Mouse (Mus musculus) thymus, adult 2 months (tissue): ENCODE data around the gene Sema3b. TPM values are rescaled to one million over a fixed set of nuclear protein-coding genes. Genes with fewer than 3 reads are reported as not detected.

Source experiments
- DNase-seq: peaks from one replicate; pipeline ENCODE4 v3.0.0; 2021
- H3K27ac ChIP-seq: fragments of 200-500 bp; 2 replicates; pipeline ENCODE4 v1.5.1; 2012; ENCODE audit warnings: low read length, control low read depth; ENCODE audit not compliant: control insufficient read depth, insufficient read depth
- H3K27me3 ChIP-seq: fragments of 200-500 bp; 2 replicates; pipeline ENCODE4 v1.6.1; 2012; ENCODE audit warnings: mild to moderate bottlenecking, low read length, moderate library complexity, mixed read lengths; ENCODE audit not compliant: control insufficient read depth, insufficient read depth
- H3K36me3 ChIP-seq: fragments of 200-500 bp; 2 replicates; pipeline ENCODE4 v1.6.1; 2012; ENCODE audit warnings: mild to moderate bottlenecking, low read length, moderate library complexity; ENCODE audit not compliant: control insufficient read depth, insufficient read depth
- H3K4me1 ChIP-seq: fragments of 200-500 bp; replicated peaks from 2 replicates; pipeline ENCODE4 v1.6.1; 2012; ENCODE audit warnings: low read length; ENCODE audit not compliant: control insufficient read depth, insufficient read depth
- H3K4me3 ChIP-seq: fragments of 200-500 bp; 2 replicates; pipeline ENCODE4 v1.5.1; 2012; ENCODE audit warnings: mild to moderate bottlenecking, low read length, control low read depth, moderate library complexity; ENCODE audit not compliant: control insufficient read depth, insufficient read depth
- CTCF ChIP-seq: fragments of 200-500 bp; IDR thresholded peaks from 2 replicates; pipeline ENCODE4 v1.5.1; 2012; ENCODE audit warnings: mild to moderate bottlenecking, control low read depth, low read length, moderate library complexity, borderline replicate concordance; ENCODE audit not compliant: control insufficient read depth, poor library complexity, insufficient read depth; ENCODE audit errors: extremely low read depth
- POLR2A ChIP-seq: fragments of 200-500 bp; IDR thresholded peaks from 2 replicates; pipeline ENCODE4 v1.6.1; 2012; ENCODE audit warnings: mild to moderate bottlenecking, low read length, control low read depth, moderate library complexity; ENCODE audit not compliant: control insufficient read depth, poor library complexity, insufficient read depth; ENCODE audit errors: extremely low read depth
- WGBS: fragments of 180-500 bp; shearing (Covaris S2); methylation state at CpG from one replicate; pipeline ENCODE4 v1.1.7; 2018; 5-methylcytosine and 5-hydroxymethylcytosine counted together
- polyA plus RNA-seq: library from polyadenylated mRNA; depleted of rRNA; stranded (reverse); fragments of >200 nt; gene quantifications from 2 replicates; pipeline ENCODE4 v1.2.3, GENCODE M21; 2012

Sema3b gene
- polyA plus RNA-seq, 1 experiment: 4.9 TPM

DNA sequence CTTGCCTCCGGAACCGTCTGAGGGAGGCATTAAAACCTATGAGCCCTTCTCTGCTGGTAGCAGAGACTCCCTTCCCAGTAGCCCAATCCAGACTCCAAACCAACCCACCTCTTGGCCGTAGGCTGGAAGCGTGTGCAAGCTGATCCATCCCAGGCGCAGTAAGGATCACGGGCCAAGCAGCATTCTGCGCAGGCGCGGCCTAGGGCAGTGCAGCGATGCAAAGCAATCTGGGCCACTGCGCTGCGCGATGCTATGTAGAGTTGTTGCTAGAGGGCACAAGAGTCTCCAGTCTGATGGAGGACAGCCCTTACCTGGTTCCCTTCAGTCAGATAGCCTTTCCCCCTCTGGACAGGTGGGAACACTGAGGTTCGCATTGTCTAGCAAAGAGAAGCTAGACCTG lies 9.2 kb downstream of the Sema3b start:
- Histone ChIP-seq H3K4me3 (no peak overlapping the region), H3K4me1 (peaks cover 14% of the 10 kb centered on the region), H3K36me3 (no peaks in the 10 kb centered on the region), H3K27me3 (no peaks in the 10 kb centered on the region), H3K27ac (no peak overlapping the region)
- WGBS: 93% methylated on average over 14 of the region's 14 CpGs
- TF ChIP-seq POLR2A (no peak), CTCF (no peak)
- DNase-seq: no peak

DNA sequence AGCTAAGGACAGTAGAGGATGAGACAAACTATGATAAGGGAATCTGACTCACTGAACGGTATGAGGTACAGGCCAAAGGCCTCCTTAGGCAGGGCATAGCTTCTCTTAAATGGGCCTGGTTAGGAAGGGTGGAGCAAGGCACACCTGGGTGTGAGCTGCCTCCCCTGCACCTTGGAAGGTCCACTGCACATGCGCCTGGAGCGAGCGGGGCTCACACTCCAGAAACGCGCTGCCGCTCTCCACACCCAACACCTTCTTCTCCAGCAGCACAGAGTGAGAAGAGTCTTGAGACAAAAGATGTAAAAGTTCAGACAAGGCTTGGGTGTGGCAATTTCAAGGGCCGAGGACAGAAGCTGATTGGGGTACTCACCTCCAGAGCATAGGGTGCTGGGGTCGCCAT lies 9.6 kb downstream of the Sema3b start:
- Histone ChIP-seq H3K36me3 (no peaks in the 10 kb centered on the region), H3K27ac (no peak overlapping the region), H3K4me1 (peaks cover 14% of the 10 kb centered on the region), H3K4me3 (no peak overlapping the region), H3K27me3 (no peaks in the 10 kb centered on the region)
- TF ChIP-seq POLR2A (no peak), CTCF (no peak)
- WGBS: 96% methylated on average over 9 of the region's 9 CpGs
- DNase-seq: no peak

DNA sequence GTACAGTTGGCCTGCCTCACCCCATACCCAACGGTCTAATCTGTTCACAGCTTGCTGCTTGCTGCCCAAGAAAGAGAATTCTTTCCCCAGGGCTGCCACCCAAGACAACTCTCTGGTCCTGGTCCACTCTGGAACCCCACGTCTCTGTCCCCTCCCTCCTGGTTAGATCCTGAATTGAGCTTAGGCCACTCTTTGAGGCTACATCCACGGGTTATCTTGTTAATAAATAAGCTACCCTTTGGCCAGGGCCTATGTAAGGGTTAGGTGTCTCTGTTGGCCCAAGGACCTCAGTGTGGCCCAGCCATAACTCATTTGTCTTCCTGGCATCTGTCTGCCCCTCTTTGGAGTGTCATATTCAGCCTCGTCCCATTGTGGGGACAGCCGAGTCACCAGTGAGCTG lies 10.6 kb downstream of the Sema3b start:
- Histone ChIP-seq H3K27ac (no peak overlapping the region), H3K4me1 (peaks cover 14% of the 10 kb centered on the region), H3K4me3 (no peak overlapping the region), H3K27me3 (no peaks in the 10 kb centered on the region), H3K36me3 (no peaks in the 10 kb centered on the region; the same call in 1 of the 2 replicates)
- no peak for TF ChIP-seq CTCF
- TF ChIP-seq POLR2A: no peak
- no peak for DNase-seq
- WGBS: 92% methylated on average over 5 of the region's 5 CpGs

DNA sequence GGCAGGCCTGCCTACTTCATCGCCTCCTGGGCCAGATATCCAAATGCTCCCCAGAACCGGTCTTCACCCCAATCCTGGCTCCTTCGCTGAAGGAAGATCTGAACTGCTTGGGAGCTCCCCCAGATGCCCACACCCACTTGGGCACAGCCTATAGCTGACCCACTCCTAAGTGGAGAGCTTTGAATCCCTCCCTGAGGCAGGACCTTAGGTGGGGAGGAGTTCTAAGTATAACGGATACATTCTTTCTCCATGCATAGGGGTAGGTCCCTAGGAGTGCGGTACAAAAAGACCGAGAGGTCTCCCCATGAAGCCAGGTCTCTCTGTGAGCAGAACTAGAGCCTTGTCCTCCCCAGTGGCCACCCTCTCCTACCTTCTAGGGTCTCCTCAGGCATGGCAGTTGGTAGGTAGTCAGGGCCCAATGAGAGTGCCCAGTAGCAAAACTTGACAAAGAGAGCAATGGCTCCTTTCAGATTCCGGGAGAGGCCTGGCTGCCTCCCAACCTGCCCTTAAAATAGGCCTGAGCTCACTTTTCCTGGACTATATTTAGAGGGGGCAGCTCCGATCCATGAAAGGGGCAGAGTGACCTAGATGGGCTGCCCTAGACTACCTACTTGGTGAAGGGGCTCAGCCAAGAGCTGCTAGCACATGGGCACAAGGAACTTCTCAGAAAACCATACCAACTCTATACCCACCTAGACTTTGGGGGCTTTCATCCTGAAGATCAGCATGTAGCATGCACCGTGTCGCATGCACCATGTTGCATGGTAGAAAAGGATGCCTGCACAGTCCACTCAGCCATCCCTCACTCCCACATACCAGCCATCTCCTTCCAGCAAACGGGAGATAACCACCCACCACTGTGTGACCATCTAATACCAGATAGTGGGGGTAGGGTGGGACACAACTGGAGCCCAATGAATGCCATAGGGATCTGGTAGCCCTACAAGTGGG lies 12.1 kb downstream of the Sema3b start:
- H3K27ac ChIP-seq: no peak overlapping the region
- no peak for TF ChIP-seq POLR2A
- no peak for TF ChIP-seq CTCF

DNA sequence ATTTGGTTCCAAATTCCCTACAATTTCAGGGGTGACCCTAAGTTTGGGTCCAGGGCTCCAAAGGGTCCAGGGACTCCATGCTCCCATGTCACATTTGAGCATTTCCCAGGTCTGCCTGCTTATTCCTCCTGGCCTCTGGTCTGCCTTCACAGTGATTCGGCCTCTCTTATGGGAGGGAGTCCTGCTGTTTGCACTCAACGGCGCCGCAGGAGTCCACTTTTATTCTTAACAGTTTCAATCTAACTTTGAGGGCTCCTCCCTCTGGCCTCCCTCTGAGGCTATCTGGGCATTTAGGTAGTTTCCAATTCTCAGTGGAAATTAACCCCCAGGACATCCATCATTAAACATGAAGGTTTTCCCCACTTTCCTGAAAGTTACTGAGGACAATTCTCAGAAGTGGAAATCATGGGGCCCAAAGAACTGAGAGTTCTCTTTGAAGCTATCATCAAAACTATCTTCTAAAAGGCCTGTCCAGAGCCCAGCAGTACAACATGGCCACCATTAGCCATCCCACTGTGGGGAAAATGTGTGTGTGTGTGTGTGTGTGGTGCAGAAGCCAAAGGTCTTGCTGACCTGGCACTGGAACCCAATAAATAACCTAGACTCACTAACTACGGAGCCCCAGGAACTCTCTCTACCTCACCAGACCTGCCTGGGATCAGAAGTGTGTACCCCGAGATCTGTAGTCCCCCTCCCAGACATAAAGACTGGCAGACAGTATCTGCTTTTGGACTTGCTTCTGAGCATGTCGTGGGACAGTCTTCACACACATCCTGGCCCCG lies 14.6 kb downstream of the Sema3b start:
- no peak for DNase-seq
- Histone ChIP-seq H3K36me3 (peaks cover 6% of the 10 kb centered on the region; the same call in 1 of the 2 replicates), H3K27me3 (no peaks in the 10 kb centered on the region), H3K4me1 (no peaks in the 10 kb centered on the region), H3K4me3 (no peak overlapping the region), H3K27ac (peak overlapping the region; percentile 1; the same call in 1 of the 2 replicates)
- 95% methylated on average over 8 of the region's 8 CpGs for WGBS
- TF ChIP-seq CTCF: no peak
- TF ChIP-seq POLR2A: no peak

More for the DNA sequence above, 12.1 kb downstream of the Sema3b start:
- peaks cover 14% of the 10 kb centered on the region for H3K4me1 ChIP-seq
- no peak for DNase-seq
- H3K4me3 ChIP-seq: no peak overlapping the region
- 96% methylated on average over 11 of the region's 11 CpGs for WGBS
- peaks cover 4% of the 10 kb centered on the region; the same call in 1 of the 2 replicates for H3K36me3 ChIP-seq
- H3K27me3 ChIP-seq: no peaks in the 10 kb centered on the region

DNA sequence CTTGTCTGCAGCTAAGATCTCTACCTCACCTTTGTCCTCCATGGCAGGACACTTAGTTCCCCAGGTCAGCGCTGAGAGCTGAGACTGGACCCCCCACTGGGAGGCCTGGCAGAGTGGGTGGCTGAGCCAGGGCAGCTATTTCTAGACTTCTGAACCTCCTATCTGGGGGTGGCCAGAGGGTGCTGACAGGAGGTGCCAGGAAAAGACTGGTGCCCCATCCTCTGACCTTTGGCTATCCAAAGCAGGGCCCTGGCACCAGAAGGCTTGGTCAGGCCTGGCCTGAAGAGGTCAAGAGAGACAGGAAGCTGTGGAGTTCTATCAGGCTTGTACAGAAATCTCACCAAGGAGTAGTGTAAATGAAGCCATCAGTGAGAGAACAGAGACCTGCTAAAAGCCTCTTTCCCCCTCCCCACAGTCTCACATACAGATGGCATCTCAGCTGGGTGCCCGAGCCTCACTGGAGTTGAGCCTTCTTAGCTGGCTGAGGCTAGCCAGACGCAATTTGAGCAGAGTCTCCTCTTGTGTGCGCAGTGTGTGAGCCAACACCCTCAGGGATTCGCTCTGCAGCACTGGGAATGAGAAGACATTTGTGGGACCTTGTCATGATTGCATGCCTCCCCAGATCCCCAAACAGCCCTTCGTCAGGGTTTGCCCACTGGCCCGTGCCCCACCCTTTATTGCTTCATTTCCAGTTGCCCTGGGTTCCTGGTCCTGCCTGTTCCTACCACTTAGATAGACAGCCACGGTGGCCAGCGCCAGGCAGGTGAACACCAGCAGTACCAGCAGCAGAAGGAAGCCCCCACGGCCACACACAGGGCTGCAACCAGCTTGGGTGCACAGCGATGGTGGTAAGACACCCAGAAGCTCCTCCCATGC lies 15.7 kb downstream of the Sema3b start:
- WGBS: 96% methylated on average over 11 of the region's 11 CpGs
- no peaks in the 10 kb centered on the region for H3K27me3 ChIP-seq
- H3K4me3 ChIP-seq: no peak overlapping the region
- H3K36me3 ChIP-seq: peaks cover 6% of the 10 kb centered on the region; the same call in 1 of the 2 replicates
- H3K27ac ChIP-seq: no peak overlapping the region
- peaks cover 7% of the 10 kb centered on the region; the same call in 1 of the 2 replicates for H3K4me1 ChIP-seq
- TF ChIP-seq POLR2A: no peak
- TF ChIP-seq CTCF: no peak
- no peak for DNase-seq
